Mouse (Mus musculus) MEL (cell line): ENCODE measurements around the gene Rnf208. TPM values are rescaled to one million over a fixed set of nuclear protein-coding genes. Genes with fewer than 3 reads are reported as not detected.

Experiments
- DNase-seq: peaks from one replicate; pipeline ENCODE4 v3.0.0; 2011; ENCODE audit warnings: low read depth, low spot score
- H3K27ac ChIP-seq: 2 replicates; pipeline ENCODE4 v1.5.1; 2012; ENCODE audit warnings: low read depth, mild to moderate bottlenecking, control low read depth, low read length, moderate library complexity; ENCODE audit not compliant: control insufficient read depth
- H3K27me3 ChIP-seq, 2 experiments: fragments of 150-350 bp in 1 of 2; sonication (generic) in 1 of 2; 2 replicates each; pipeline ENCODE4 v1.6.1; 2012; ENCODE audit warnings: low read length in 2 of 2, mild to moderate bottlenecking in 2 of 2, improper control_type of control experiment in 1 of 2, moderate library complexity in 1 of 2; ENCODE audit not compliant: insufficient read depth in 2 of 2, control insufficient read depth in 1 of 2
- H3K36me3 ChIP-seq, 2 experiments: 2 replicates each; pipeline ENCODE4 v1.6.1; 2012 to 2014; ENCODE audit warnings: low read length in 2 of 2, improper control_type of control experiment in 1 of 2, inconsistent platforms in 1 of 2, mild to moderate bottlenecking in 1 of 2; ENCODE audit not compliant: insufficient read depth in 2 of 2, control insufficient read depth in 1 of 2
- H3K4me1 ChIP-seq, 2 experiments: fragments of 150-350 bp in 1 of 2; sonication (generic) in 1 of 2; 2 replicates each; pipeline ENCODE4 v1.6.1; 2012; ENCODE audit warnings: low read length in 2 of 2, improper control_type of control experiment in 1 of 2, mild to moderate bottlenecking in 1 of 2; ENCODE audit not compliant: insufficient read depth in 2 of 2, control insufficient read depth in 1 of 2
- H3K4me3 ChIP-seq, 2 experiments: fragments of 150-350 bp in 1 of 2; sonication (generic) in 1 of 2; 2 replicates each; pipeline ENCODE4 v1.5.1; 2012; ENCODE audit warnings: low read depth in 2 of 2, low read length in 2 of 2, mild to moderate bottlenecking in 2 of 2, moderate library complexity in 2 of 2, control low read depth in 1 of 2, improper control_type of control experiment in 1 of 2; ENCODE audit not compliant: control insufficient read depth in 1 of 2, insufficient read depth in 1 of 2
- H3K79me2 ChIP-seq: 2 replicates; pipeline ENCODE4 v1.6.1; 2012; ENCODE audit warnings: mild to moderate bottlenecking, low read length, moderate library complexity; ENCODE audit not compliant: control insufficient read depth, poor library complexity, insufficient read depth
- H3K9ac ChIP-seq: 2 replicates; pipeline ENCODE4 v1.6.1; 2012; ENCODE audit warnings: low read depth, mild to moderate bottlenecking, control low read depth, low read length, moderate library complexity; ENCODE audit not compliant: control insufficient read depth, poor library complexity, severe bottlenecking
- H3K9me3 ChIP-seq: fragments of 150-350 bp; sonication (generic); replicated peaks from 2 replicates; pipeline ENCODE4 v1.6.1; 2012; ENCODE audit warnings: mild to moderate bottlenecking, low read length, improper control_type of control experiment, moderate library complexity; ENCODE audit not compliant: insufficient read depth
- CHD2 ChIP-seq: IDR thresholded peaks from 2 replicates; pipeline ENCODE4 v1.6.1; 2011; ENCODE audit warnings: low read length, improper control_type of control experiment
- CTCF ChIP-seq, 3 experiments: IDR thresholded peaks in 2 of 3; conservative IDR thresholded peaks in 1 of 3; 2 replicates each; pipeline ENCODE4 v1.5.1; 2011 to 2012; ENCODE audit warnings: low read length in 3 of 3, low read depth in 2 of 3, mild to moderate bottlenecking in 2 of 3, improper control_type of control experiment in 1 of 3, inconsistent platforms in 1 of 3, mixed read lengths in 1 of 3, moderate library complexity in 1 of 3; ENCODE audit not compliant: control insufficient read depth in 1 of 3, insufficient read depth in 1 of 3, poor library complexity in 1 of 3, severe bottlenecking in 1 of 3
- ELF1 ChIP-seq: IDR thresholded peaks from 2 replicates; pipeline ENCODE4 v1.6.1; 2014; ENCODE audit warnings: low read depth, mild to moderate bottlenecking, inconsistent platforms, low read length, improper control_type of control experiment, moderate library complexity
- EP300 ChIP-seq, 2 experiments: IDR thresholded peaks; 2 replicates each; pipeline ENCODE4 v1.6.1; 2011; ENCODE audit warnings: improper control_type of control experiment in 2 of 2, low read length in 2 of 2, low read depth in 1 of 2, mild to moderate bottlenecking in 1 of 2
- ETS1 ChIP-seq: IDR thresholded peaks from 2 replicates; pipeline ENCODE4 v1.6.1; 2012; ENCODE audit warnings: low read depth, mild to moderate bottlenecking, inconsistent platforms, low read length, improper control_type of control experiment, moderate library complexity
- GATA1 ChIP-seq: IDR thresholded peaks from 2 replicates; pipeline ENCODE4 v1.6.1; 2011; ENCODE audit warnings: low read depth, low read length, improper control_type of control experiment
- HCFC1 ChIP-seq: IDR thresholded peaks from 2 replicates; pipeline ENCODE4 v1.6.1; 2012; ENCODE audit warnings: low read depth, mild to moderate bottlenecking, inconsistent platforms, low read length, improper control_type of control experiment, moderate library complexity
- MAFK ChIP-seq: IDR thresholded peaks from 2 replicates; pipeline ENCODE4 v1.6.1; 2011; ENCODE audit warnings: low read depth, mild to moderate bottlenecking, low read length, improper control_type of control experiment, borderline replicate concordance
- MAZ ChIP-seq: IDR thresholded peaks from 2 replicates; pipeline ENCODE4 v1.6.1; 2012; ENCODE audit warnings: low read depth, mild to moderate bottlenecking, inconsistent platforms, low read length, improper control_type of control experiment
- MEF2A ChIP-seq: IDR thresholded peaks from 2 replicates; pipeline ENCODE4 v1.6.1; 2014; ENCODE audit warnings: low read depth, mild to moderate bottlenecking, inconsistent platforms, low read length, improper control_type of control experiment; ENCODE audit not compliant: poor library complexity, insufficient replicate concordance, severe bottlenecking; ENCODE audit errors: extremely low read depth
- MYB ChIP-seq: IDR thresholded peaks from 2 replicates; pipeline ENCODE4 v1.6.1; 2011; ENCODE audit warnings: mild to moderate bottlenecking, low read depth, low read length, improper control_type of control experiment
- MYC ChIP-seq: IDR thresholded peaks from 2 replicates; pipeline ENCODE4 v1.6.1; 2011; ENCODE audit warnings: low read depth, mild to moderate bottlenecking, low read length, improper control_type of control experiment, moderate library complexity
- NELFE ChIP-seq: IDR thresholded peaks from 2 replicates; pipeline ENCODE4 v1.6.1; 2011; ENCODE audit warnings: low read depth, low read length, improper control_type of control experiment
- POLR2A ChIP-seq, 2 experiments: IDR thresholded peaks; 2 replicates each; pipeline ENCODE4 v1.6.1; 2011 to 2012; ENCODE audit warnings: low read length in 2 of 2, mild to moderate bottlenecking in 2 of 2, control low read depth in 1 of 2, improper control_type of control experiment in 1 of 2, low read depth in 1 of 2, moderate library complexity in 1 of 2; ENCODE audit not compliant: control insufficient read depth in 1 of 2, insufficient read depth in 1 of 2, poor library complexity in 1 of 2
- POLR2AphosphoS5 ChIP-seq: IDR thresholded peaks from 2 replicates; pipeline ENCODE4 v1.6.1; 2012; ENCODE audit warnings: low read depth, borderline replicate concordance, mild to moderate bottlenecking, inconsistent platforms, low read length, moderate library complexity, mixed read lengths
- RAD21 ChIP-seq: IDR thresholded peaks from 2 replicates; pipeline ENCODE4 v1.6.1; 2011; ENCODE audit warnings: mild to moderate bottlenecking, low read depth, low read length, improper control_type of control experiment
- SIN3A ChIP-seq: IDR thresholded peaks from 2 replicates; pipeline ENCODE4 v1.6.1; 2012; ENCODE audit warnings: low read length, improper control_type of control experiment, inconsistent platforms
- SMC3 ChIP-seq: IDR thresholded peaks from 2 replicates; pipeline ENCODE4 v1.6.1; 2011; ENCODE audit warnings: low read depth, low read length, improper control_type of control experiment
- TBP ChIP-seq: IDR thresholded peaks from 2 replicates; pipeline ENCODE4 v1.8.0; 2011; ENCODE audit warnings: low read depth, low read length, improper control_type of control experiment
- TCF12 ChIP-seq: IDR thresholded peaks from 2 replicates; pipeline ENCODE4 v1.6.1; 2014; ENCODE audit warnings: low read depth, mild to moderate bottlenecking, inconsistent platforms, low read length, improper control_type of control experiment, moderate library complexity
- UBTF ChIP-seq: IDR thresholded peaks from 2 replicates; pipeline ENCODE4 v1.6.1; 2012; ENCODE audit warnings: low read depth, mild to moderate bottlenecking, inconsistent platforms, low read length, improper control_type of control experiment, moderate library complexity, borderline replicate concordance; ENCODE audit not compliant: insufficient read depth
- ZC3H11A ChIP-seq: IDR thresholded peaks from 2 replicates; pipeline ENCODE4 v1.6.1; 2012; ENCODE audit warnings: low read depth, mild to moderate bottlenecking, inconsistent platforms, low read length, improper control_type of control experiment
- ZNF384 ChIP-seq: IDR thresholded peaks from 2 replicates; pipeline ENCODE4 v1.6.1; 2012; ENCODE audit warnings: low read depth, mild to moderate bottlenecking, inconsistent platforms, low read length, improper control_type of control experiment
- polyA plus RNA-seq, 2 experiments: library from polyadenylated mRNA; stranded (reverse) in 1 of 2; unstranded in 1 of 2; fragments of >175 nt in 1 of 2; fragments of >200 nt in 1 of 2; gene quantifications; 2 replicates each; pipeline versions ENCODE4 v1.2.1 to v1.2.4; 2012; ENCODE audit warnings: low replicate concordance in 2 of 2, low read depth in 1 of 2; ENCODE audit not compliant: insufficient read length in 2 of 2, insufficient read depth in 1 of 2, missing spikeins in 1 of 2
- total RNA-seq: library from RNA; depleted of rRNA; stranded (reverse); fragments of 300-350 nt; gene quantifications from 2 replicates; pipeline ENCODE4 v1.2.3, GENCODE M21; 2012

Rnf208 gene
- total and polyA plus RNA-seq, 3 experiments: 6.0 to 21.8 TPM; not detected in 1

DNA sequence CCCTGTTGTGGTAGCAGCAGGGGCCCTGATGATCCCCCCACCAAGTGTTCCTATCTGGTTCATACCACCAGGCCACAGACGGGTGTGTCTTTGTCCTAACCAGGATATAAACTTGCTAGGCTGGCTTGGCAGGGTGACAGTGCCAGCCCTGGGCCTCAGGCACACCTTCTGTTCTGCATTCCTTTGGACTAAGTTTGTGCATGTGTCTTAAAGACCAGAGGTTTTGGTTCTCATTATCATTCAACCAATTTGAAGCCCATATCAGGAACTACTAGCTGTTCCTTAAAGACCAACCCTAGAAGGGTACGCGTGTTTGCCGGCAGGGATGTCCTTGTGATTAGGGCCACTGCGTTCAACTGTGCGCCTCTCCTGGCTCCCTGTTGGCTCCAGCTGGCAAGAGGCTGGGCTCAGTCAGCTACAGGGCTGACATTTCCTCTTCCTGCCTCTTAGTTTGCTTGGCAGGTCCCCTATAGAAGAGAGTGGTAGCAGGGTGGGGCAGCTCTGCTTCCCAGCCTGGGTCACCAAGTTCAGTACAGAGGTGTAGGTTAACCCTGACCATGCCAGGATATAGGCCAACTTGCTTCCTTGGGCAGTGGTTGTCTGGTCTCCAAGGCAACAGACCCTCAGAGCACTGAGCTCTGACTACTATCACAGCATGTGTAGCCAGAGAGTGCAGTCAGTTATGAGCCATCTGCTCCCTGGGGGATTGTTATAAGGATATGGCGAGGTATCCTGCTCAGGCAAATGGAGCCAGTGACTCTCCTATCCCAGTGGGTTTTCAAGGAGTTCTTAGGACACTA, 45.0 kb downstream of the Rnf208 start (continued):
- no peak for TF ChIP-seq CHD2
- TF ChIP-seq MYC: 0 out of 2 replicates have a peak, but pooled peaks have one; percentile 31
- TF ChIP-seq ETS1: 0 out of 2 replicates have a peak, but pooled peaks have one; percentile 28
- TF ChIP-seq MAFK: no peak
- TF ChIP-seq TCF12: 0 out of 2 replicates have a peak, but pooled peaks have one; percentile 11
- TF ChIP-seq MAZ: no peak
- no peak for TF ChIP-seq UBTF
- TF ChIP-seq SIN3A: no peak
- no peak for TF ChIP-seq ZC3H11A
- TF ChIP-seq CTCF (IDR thresholded peaks at IDR 0.05 in 2 of 3, conservative IDR thresholded peaks at IDR 0.05 in 1 of 3; ENCODE audit: control insufficient read depth in 1 of 3, insufficient read depth in 1 of 3, low read depth in 2 of 3, low read length in 3 of 3, poor library complexity in 1 of 3, severe bottlenecking in 1 of 3): no peak
- TF ChIP-seq TBP: no peak

DNA sequence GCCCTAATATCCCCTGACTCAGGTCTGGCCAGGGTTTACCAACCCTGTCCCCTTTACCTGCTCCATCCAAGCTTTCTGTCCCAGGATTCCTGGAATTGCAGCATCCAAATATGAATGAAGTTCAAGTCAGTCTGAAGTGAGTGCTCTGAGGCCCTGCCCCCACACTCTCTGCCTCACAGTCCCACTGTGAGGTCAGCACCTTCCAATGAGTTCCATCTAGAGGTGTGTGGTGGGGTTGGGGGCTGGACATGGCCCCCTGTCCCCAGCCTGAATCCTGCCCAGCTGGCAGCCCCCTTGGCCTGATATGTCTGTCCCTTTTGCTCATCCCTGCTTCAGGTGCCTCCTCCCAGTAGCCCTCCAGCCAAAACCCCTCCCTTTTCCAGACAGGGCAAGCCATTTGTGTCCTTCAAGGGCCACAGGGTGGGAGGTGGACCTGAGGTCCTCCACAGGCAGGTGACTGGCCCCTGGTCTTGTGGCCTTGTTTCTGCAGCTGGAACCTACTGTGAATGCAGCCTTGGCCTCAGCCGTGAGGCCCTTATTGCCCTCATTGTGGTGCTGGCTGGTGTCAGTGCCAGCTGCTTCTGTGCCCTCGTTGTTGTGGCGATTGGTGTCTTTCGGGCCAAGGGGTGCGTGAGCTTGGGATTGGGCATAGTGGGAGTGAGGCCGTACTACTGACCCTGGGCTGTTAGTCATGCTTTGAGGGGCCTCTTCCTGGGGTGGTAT, 46.0 kb downstream of the Rnf208 start, which contains the start of gene Tmem210:
Tmem210 (plus strand) TSS at position 219 of the 723 bp plus-strand sequence.
- TF ChIP-seq TCF12 (no peak), CTCF (IDR thresholded peaks at IDR 0.05 in 2 of 3, conservative IDR thresholded peaks at IDR 0.05 in 1 of 3; ENCODE audit: control insufficient read depth in 1 of 3, insufficient read depth in 1 of 3, low read depth in 2 of 3, low read length in 3 of 3, poor library complexity in 1 of 3, severe bottlenecking in 1 of 3) (no peak), EP300 (IDR thresholded peaks at IDR 0.05; ENCODE audit: low read depth in 1 of 2, low read length in 2 of 2) (no peak), UBTF (no peak), ZNF384 (no peak), MEF2A (no peak), RAD21 (no peak), ELF1 (no peak), ZC3H11A (no peak), ETS1 (no peak), MYB (no peak), NELFE (no peak), POLR2A (IDR thresholded peaks at IDR 0.05; ENCODE audit: control insufficient read depth in 1 of 2, insufficient read depth in 1 of 2, low read depth in 1 of 2, low read length in 2 of 2, poor library complexity in 1 of 2) (no peak), HCFC1 (no peak), SMC3 (no peak), GATA1 (no peak), SIN3A (no peak), POLR2AphosphoS5 (no peak)
- TF ChIP-seq, all 39 proteins: peak for 0
- H3K9ac ChIP-seq: no peak within 1 kb of the TSS

More for the DNA sequence above, 46.0 kb downstream of the Rnf208 start, which contains the start of gene Tmem210:
- H3K27me3 ChIP-seq: no peaks in the 10 kb centered on the region
- peaks cover 7 to 35% of the 10 kb centered on the region in 2 experiments for H3K4me1 ChIP-seq
- no peak within 1 kb of the TSS for H3K4me3 ChIP-seq
- no peaks in the 10 kb centered on the region for H3K79me2 ChIP-seq
- peak within 1 kb of the TSS; percentile 50 for H3K27ac ChIP-seq
- DNase-seq: no peak
- no peaks in the 10 kb centered on the region for H3K9me3 ChIP-seq
- peaks cover 0 to 11% of the 10 kb centered on the region in 2 experiments; a peak in 2 of 4 replicates for H3K36me3 ChIP-seq
